Comparison of ENCODE assay signal across 11 mouse cellular contexts in genomic region chr12:86885746-86886145, GRCm38 (mm10). TPM values are rescaled to one million over a fixed set of nuclear protein-coding genes. Genes with fewer than 3 reads are reported as not detected.
DNase-seq lines count a peak whose midpoint lies in the region; ATAC-seq and TF ChIP-seq lines count a peak whose summit lies in the region.
"Had no signal": no experiment of that assay in that cellular context is flagged by ENCODE, and none has a peak within 500 bp of the region (broad histone marks: within the 10 kb centered on the region; RNA-seq: fewer than 3 reads in every experiment).

No protein-coding gene starts in this region.

- H3K9me3 ChIP-seq in megakaryocyte, embryonic 14.5 days = no peaks in the 10 kb centered on the region
- H3K9me3 ChIP-seq in liver, embryonic 11.5 days (ENCODE audit: control insufficient read depth, low read length) = no peaks in the 10 kb centered on the region

- peaks cover 81% of the 10 kb centered on the region for H3K4me1 ChIP-seq in megakaryocyte, embryonic 14.5 days
- peaks cover 40% of the 10 kb centered on the region for H3K4me1 ChIP-seq in liver, embryonic 11.5 days (replicated peaks; ENCODE audit: control insufficient read depth, insufficient read depth, low read length)

- H3K36me3 ChIP-seq in megakaryocyte, embryonic 14.5 days (replicated peaks; ENCODE audit: low read length) = peaks cover 15% of the 10 kb centered on the region
- no peaks in the 10 kb centered on the region for H3K36me3 ChIP-seq in liver, embryonic 11.5 days (ENCODE audit: control insufficient read depth, insufficient read depth, low read length)

- 37% methylated on average over 5 of the region's 5 CpGs for WGBS in liver, embryonic 11.5 days

- no peak for TF ChIP-seq CTCF in gastrocnemius, adult 2 months (IDR thresholded peaks at IDR 0.05)

- intact Hi-C loops in gastrocnemius, adult 2 months (cut with DNase I) = loop anchor here (2.0 kb wide), 1 partner anchor 61 kb away; no protein-coding TSS in a partner anchor

- no peak for ATAC-seq in megakaryocyte, adult 5-6 weeks (ENCODE audit: poor library complexity, severe bottlenecking)
- ATAC-seq in liver, embryonic 11.5 days (replicated peaks; ENCODE audit: low FRiP score) = no peak
- no peak for ATAC-seq in inflammation-experienced regulatory T-cells, adult 6 months

- peak overlapping the region; percentile 100 for H3K27ac ChIP-seq in gastrocnemius, adult 2 months
- peak overlapping the region; percentile 11; the same call in 1 of the 2 replicates for H3K27ac ChIP-seq in liver, embryonic 11.5 days (ENCODE audit: low read depth, low read length)

- no peak overlapping the region; the same call in 1 of the 2 replicates for H3K4me3 ChIP-seq in gastrocnemius, adult 2 months
- peak overlapping the region; percentile 99 for H3K4me3 ChIP-seq in megakaryocyte, embryonic 14.5 days (replicated peaks)
- no peak overlapping the region for H3K4me3 ChIP-seq in liver, embryonic 11.5 days (ENCODE audit: low read depth, low read length)

- DNase-seq in gastrocnemius, adult 2 months = no peak
- DNase-seq in gastrocnemius, adult 8-10 months (ENCODE audit: low spot score in 2 of 2) = no peak
- DNase-seq in liver, embryonic 11.5 days (ENCODE audit: low spot score) = no peak
- no peak for DNase-seq in embryo, embryonic 11 days
- no peak for DNase-seq in layer of hippocampus, adult 8-10 months (ENCODE audit: low spot score in 2 of 2)
- DNase-seq: adrenal gland, postnatal 10 days; layer of hippocampus, adult 9-11 months; thymus, postnatal 4 days had no signal

- peaks cover 5% of the 10 kb centered on the region for H3K27me3 ChIP-seq in megakaryocyte, embryonic 14.5 days (replicated peaks)
- peaks cover 40% of the 10 kb centered on the region for H3K27me3 ChIP-seq in liver, embryonic 11.5 days (replicated peaks; ENCODE audit: control insufficient read depth, insufficient read depth, low read length)

- H3K4me2 ChIP-seq in liver, embryonic 11.5 days = 0 out of 2 replicates have a peak overlapping the region, but pooled peaks have one; percentile 73

- no peak overlapping the region; the same call in 1 of the 2 replicates for H3K9ac ChIP-seq in liver, embryonic 11.5 days (ENCODE audit: low read depth, low read length)

RNA-seq across cellular contexts. Expression of gene Irf2bpl, which starts 1.1 kb away (rescaled TPM):
- 10 to 100 TPM; 21.5 to 28.2 TPM for total RNA-seq in gastrocnemius, adult 2 months (2021)
- 10 to 100 TPM; 21.3 to 27.0 (median 22.9) TPM for total RNA-seq in gastrocnemius, adult 8-10 months (2022)
- 32.7 and 46.2 TPM in 2 replicates for polyA plus RNA-seq in megakaryocyte, embryonic 14.5 days (2012; ENCODE audit: insufficient read depth, low replicate concordance)
- total RNA-seq in megakaryocyte, adult 5-6 weeks (2015) = 3.0 and 3.6 TPM in 2 replicates
- total RNA-seq in megakaryocyte, adult 5-6 weeks (2017) = 1.4 and 3.5 TPM in 2 replicates
- polyA plus RNA-seq in liver, embryonic 11.5 days (2014; fragmentation: Nextera tagmentation; extraction: Ambion mirVana) = 9.7 and 9.8 TPM in 2 replicates
- polyA plus RNA-seq in inflammation-experienced regulatory T-cells, adult 6 months (2017; shearing (Covaris generic)) = 10 to 100 TPM in 1 of 3 experiments, 1 to 10 TPM in 2; 8.0 to 14.6 (median 9.4) TPM
- 10 to 100 TPM; 61.7 to 72.0 (median 66.8) TPM for total RNA-seq in layer of hippocampus, adult 8-10 months (2022)

Comparison
In these comparisons a context has a peak if more than half of its experiments do, and no peak if none do; other contexts are left out.
1. RNA of gene Irf2bpl, which starts 1.1 kb away (total RNA-seq): 61.7 to 72.0 TPM in layer of hippocampus, adult 8-10 months, 21.5 to 28.2 TPM in gastrocnemius, adult 2 months and 21.3 to 27.0 TPM in gastrocnemius, adult 8-10 months; 1.4 to 3.6 TPM in megakaryocyte, adult 5-6 weeks; every median in the first group is over 4 times any median in the second.